In genomic region chr1:131689899-131690298, GRCm38 (mm10) we compare ENCODE assay signal across 22 mouse cellular contexts. TPM values are rescaled to one million over a fixed set of nuclear protein-coding genes. Genes with fewer than 3 reads are reported as not detected.
DNase-seq lines count a peak whose midpoint lies in the region; ATAC-seq and TF ChIP-seq lines count a peak whose summit lies in the region.
"Had no signal": no experiment of that assay in that cellular context is flagged by ENCODE, and none has a peak within 500 bp of the region (broad histone marks: within the 10 kb centered on the region; RNA-seq: fewer than 3 reads in every experiment).

No protein-coding gene starts in this region.

- H3K4me1 ChIP-seq in heart, embryonic 15.5 days (replicated peaks) = peaks cover 4% of the 10 kb centered on the region; the same call in 1 of the 2 replicates
- H3K4me1 ChIP-seq in embryonic fibroblast, embryonic 13.5 days (ENCODE audit: control insufficient read depth, insufficient read depth, low read length) = peaks cover 20% of the 10 kb centered on the region
- peaks cover 3% of the 10 kb centered on the region; the same call in 1 of the 2 replicates for H3K4me1 ChIP-seq in stomach, postnatal 0 days (replicated peaks; ENCODE audit: control insufficient read depth, insufficient read depth)
- H3K4me1 ChIP-seq in forebrain, embryonic 10.5 days = peaks cover 14% of the 10 kb centered on the region; the same call in 1 of the 2 replicates
- H3K4me1 ChIP-seq: forebrain, embryonic 13.5 days; hindbrain, embryonic 15.5 days; midbrain, embryonic 12.5 days had no signal

- no peak overlapping the region for H3K9ac ChIP-seq in heart, embryonic 15.5 days
- H3K9ac ChIP-seq in stomach, postnatal 0 days (ENCODE audit: low read length) = peak overlapping the region; percentile 31; the same call in 1 of the 2 replicates
- H3K9ac ChIP-seq: forebrain, embryonic 13.5 days; hindbrain, embryonic 15.5 days; midbrain, embryonic 12.5 days had no signal

- H3K9me3 ChIP-seq in heart, embryonic 15.5 days (replicated peaks) = no peaks in the 10 kb centered on the region
- H3K9me3 ChIP-seq in stomach, postnatal 0 days (ENCODE audit: control insufficient read depth, low read length) = no peaks in the 10 kb centered on the region
- no peaks in the 10 kb centered on the region for H3K9me3 ChIP-seq in forebrain, embryonic 10.5 days
- H3K9me3 ChIP-seq: forebrain, embryonic 13.5 days; hindbrain, embryonic 15.5 days; midbrain, embryonic 12.5 days had no signal

- no peaks in the 10 kb centered on the region for H3K27me3 ChIP-seq in heart, embryonic 15.5 days
- H3K27me3 ChIP-seq in stomach, postnatal 0 days (ENCODE audit: control insufficient read depth, insufficient read depth, low read length) = no peaks in the 10 kb centered on the region
- no peaks in the 10 kb centered on the region for H3K27me3 ChIP-seq in forebrain, embryonic 10.5 days (ENCODE audit: poor library complexity, severe bottlenecking)
- H3K27me3 ChIP-seq: forebrain, embryonic 13.5 days; hindbrain, embryonic 15.5 days; midbrain, embryonic 12.5 days; Patski had no signal

- H3K4me2 ChIP-seq in heart, embryonic 15.5 days = no peak overlapping the region
- H3K4me2 ChIP-seq in stomach, postnatal 0 days (replicated peaks; ENCODE audit: low read depth) = peak overlapping the region; percentile 46
- H3K4me2 ChIP-seq: forebrain, embryonic 13.5 days; heart, embryonic 11.5 days; hindbrain, embryonic 15.5 days; midbrain, embryonic 12.5 days had no signal

- H3K4me3 ChIP-seq in heart, embryonic 15.5 days = no peak overlapping the region
- no peak overlapping the region for H3K4me3 ChIP-seq in embryonic fibroblast, embryonic 13.5 days (ENCODE audit: insufficient read depth, low read length)
- H3K4me3 ChIP-seq in stomach, postnatal 0 days (ENCODE audit: low read depth, low read length) = peak overlapping the region; percentile 2; the same call in 1 of the 2 replicates
- no peak overlapping the region for H3K4me3 ChIP-seq in forebrain, embryonic 10.5 days
- H3K4me3 ChIP-seq: forebrain, embryonic 13.5 days; hindbrain, embryonic 15.5 days; midbrain, embryonic 12.5 days had no signal

- DNase-seq in heart, adult 8-10 months (ENCODE audit: low spot score) = no peak
- DNase-seq in urinary bladder, postnatal 14 days (ENCODE audit: low spot score) = peak; percentile 30
- no peak for DNase-seq in urinary bladder, adult 18-20 months (ENCODE audit: low spot score in 2 of 2)
- DNase-seq in stomach, postnatal 0 days (ENCODE audit: low spot score) = no peak
- no peak for DNase-seq in forebrain, embryonic 10.5 days (ENCODE audit: extremely low spot score, low spot score)
- DNase-seq: cerebellum, adult 11-12 months; cerebellum, postnatal 14 days; spleen, adult 18-20 months; thymus, postnatal 36 days had no signal

- no peaks in the 10 kb centered on the region for H3K36me3 ChIP-seq in heart, embryonic 15.5 days
- H3K36me3 ChIP-seq in stomach, postnatal 0 days (ENCODE audit: control insufficient read depth, insufficient read depth, low read length) = no peaks in the 10 kb centered on the region
- H3K36me3 ChIP-seq in forebrain, embryonic 10.5 days (replicated peaks) = no peaks in the 10 kb centered on the region
- H3K36me3 ChIP-seq: hindbrain, embryonic 15.5 days; midbrain, embryonic 12.5 days had no signal

- no peak for ATAC-seq in heart, embryonic 15.5 days (replicated peaks; ENCODE audit: insufficient number of reproducible peaks, insufficient read depth, low FRiP score, low read depth)
- no peak for ATAC-seq in stomach, postnatal 0 days (ENCODE audit: low FRiP score, low TSS enrichment)
- no peak for ATAC-seq in monocyte, adult 5-6 weeks (replicated peaks; ENCODE audit: insufficient number of reproducible peaks, low FRiP score, low TSS enrichment, poor library complexity, severe bottlenecking)
- ATAC-seq: forebrain, embryonic 13.5 days had no signal

- TF ChIP-seq CTCF in embryonic fibroblast, embryonic 13.5 days (IDR thresholded peaks at IDR 0.05; ENCODE audit: borderline replicate concordance, insufficient read depth, low read length) = no peak
- TF ChIP-seq CTCF in stomach, postnatal 0 days (IDR thresholded peaks at IDR 0.05; ENCODE audit: low read depth) = no peak

- TF ChIP-seq EP300 in stomach, postnatal 0 days (optimal IDR thresholded peaks at IDR 0.05) = no peak

- no peak for TF ChIP-seq POLR2A in embryonic fibroblast, embryonic 13.5 days (IDR thresholded peaks at IDR 0.05; ENCODE audit: low read depth, low read length)

- peak overlapping the region; percentile 2; the same call in 1 of the 2 replicates for H3K27ac ChIP-seq in heart, embryonic 15.5 days
- peak overlapping the region; percentile 81 for H3K27ac ChIP-seq in embryonic fibroblast, embryonic 13.5 days (ENCODE audit: insufficient read depth, low read length)
- peak overlapping the region; percentile 80 for H3K27ac ChIP-seq in stomach, postnatal 0 days (replicated peaks)
- no peak overlapping the region for H3K27ac ChIP-seq in forebrain, embryonic 10.5 days
- H3K27ac ChIP-seq: forebrain, embryonic 13.5 days; hindbrain, embryonic 15.5 days; midbrain, embryonic 12.5 days had no signal

- WGBS in heart, embryonic 15.5 days = 74% methylated on average over 5 of the region's 5 CpGs
- 71% methylated on average over 5 of the region's 5 CpGs for WGBS in stomach, postnatal 0 days
- WGBS in forebrain, embryonic 10.5 days = 87% methylated on average over 5 of the region's 5 CpGs

RNA-seq across cellular contexts. Expression of gene Rab7b, which starts 1.4 kb away (rescaled TPM):
- 3.3 and 3.7 TPM in 2 replicates for polyA plus RNA-seq in heart, embryonic 15.5 days (2015; fragmentation: Nextera tagmentation; extraction: Ambion mirVana)
- 1 to 10 TPM; 2.3 to 3.8 (median 3.2) TPM for total RNA-seq in heart, adult 8-10 months (2022)
- polyA plus RNA-seq in embryonic fibroblast, embryonic 13.5 days (2011; ENCODE audit: insufficient read length, low read depth, missing spikeins) = 19.0 and 19.9 TPM in 2 replicates
- polyA plus RNA-seq in stomach, postnatal 0 days (2015; fragmentation: Nextera tagmentation; extraction: Ambion mirVana) = 13.5 and 14.4 TPM in 2 replicates
- 1.4 to 3.7 TPM (median 2.3 TPM) in 3 replicates for total RNA-seq in monocyte, adult 5-6 weeks (2017)
- 0.27 and 0.60 TPM in 2 replicates for polyA plus RNA-seq in forebrain, embryonic 10.5 days (2016; fragmentation: Nextera tagmentation; extraction: Ambion mirVana)

RNA-seq across cellular contexts. Expression of gene Ctse, which starts 51.8 kb away (rescaled TPM):
- polyA plus RNA-seq in heart, embryonic 15.5 days (2015; fragmentation: Nextera tagmentation; extraction: Ambion mirVana) = 0.28 and 0.93 TPM in 2 replicates
- total RNA-seq in heart, adult 8-10 months (2022) = 1 to 10 TPM in 1 of 4 experiments, under 1 TPM in 3; 0.27 to 1.3 (median 0.80) TPM
- not detected in 2 replicates for polyA plus RNA-seq in embryonic fibroblast, embryonic 13.5 days (2011; ENCODE audit: insufficient read length, low read depth, missing spikeins)
- 596 and 695 TPM in 2 replicates for polyA plus RNA-seq in stomach, postnatal 0 days (2015; fragmentation: Nextera tagmentation; extraction: Ambion mirVana)
- total RNA-seq in monocyte, adult 5-6 weeks (2017) = 11.9 to 16.7 TPM (median 13.9 TPM) in 3 replicates
- polyA plus RNA-seq in forebrain, embryonic 10.5 days (2016; fragmentation: Nextera tagmentation; extraction: Ambion mirVana) = not detected in 2 replicates
- total RNA-seq: left cerebral cortex, postnatal 25 days had no signal
- polyA plus RNA-seq: forebrain, embryonic 13.5 days; hindbrain, embryonic 15.5 days; neural tube, embryonic 14.5 days; Patski had no signal

RNA-seq across cellular contexts. Expression of gene Slc26a9, which starts 53.9 kb away (rescaled TPM):
- 0.08 and 0.22 TPM in 2 replicates for polyA plus RNA-seq in heart, embryonic 15.5 days (2015; fragmentation: Nextera tagmentation; extraction: Ambion mirVana)
- total RNA-seq in heart, adult 8-10 months (2022) = under 1 TPM in 3 of 4 experiments, not detected in 1; 0.06 to 0.16 (median 0.09) TPM
- not detected in 2 replicates for polyA plus RNA-seq in embryonic fibroblast, embryonic 13.5 days (2011; ENCODE audit: insufficient read length, low read depth, missing spikeins)
- 15.4 and 17.6 TPM in 2 replicates for polyA plus RNA-seq in stomach, postnatal 0 days (2015; fragmentation: Nextera tagmentation; extraction: Ambion mirVana)
- total RNA-seq in monocyte, adult 5-6 weeks (2017) = not detected in 3 replicates
- polyA plus RNA-seq in forebrain, embryonic 10.5 days (2016; fragmentation: Nextera tagmentation; extraction: Ambion mirVana) = not detected in 2 replicates
- total RNA-seq: gastrocnemius, postnatal 36 days; heart, postnatal 36 days had no signal
- polyA plus RNA-seq: heart, embryonic 11.5 days; kidney, adult 2 months; midbrain, embryonic 12.5 days had no signal

Comparison
In these comparisons a context has a peak if more than half of its experiments do, and no peak if none do; other contexts are left out.
1. RNA of gene Ctse, which starts 51.8 kb away (polyA plus RNA-seq): 596 to 695 TPM in stomach, postnatal 0 days; 0.28 to 0.93 TPM in heart, embryonic 15.5 days, not detected in forebrain, embryonic 10.5 days and not detected in embryonic fibroblast, embryonic 13.5 days; every median in the first group is over 100 times any median in the second.
2. RNA of gene Slc26a9, which starts 53.9 kb away (polyA plus RNA-seq): 15.4 to 17.6 TPM in stomach, postnatal 0 days; 0.08 to 0.22 TPM in heart, embryonic 15.5 days, not detected in embryonic fibroblast, embryonic 13.5 days and not detected in forebrain, embryonic 10.5 days; every median in the first group is over 10 times any median in the second.